Mouse (Mus musculus) intestine, embryonic 16.5 days (tissue): Measurements from ENCODE around the gene Slc22a4. TPM values are rescaled to one million over a fixed set of nuclear protein-coding genes. Genes with fewer than 3 reads are reported as not detected.
"Not testable (repeated sequence)": the region's sequence is repeated elsewhere in the genome, so short reads cannot be mapped to it uniquely, and the experiment has no call there.

Experiments
- ATAC-seq: fragments of 200-750 bp; cut with Nextera tagmentation; 2 replicates; pipeline ENCODE4 v1.8.0; 2017; ENCODE audit warnings: moderate TSS enrichment, moderate library complexity
- H3K27ac ChIP-seq: fragments of 300-500 bp; sonication (generic); 2 replicates; pipeline ENCODE4 v1.5.1; 2014; ENCODE audit warnings: mild to moderate bottlenecking, low read length
- H3K27me3 ChIP-seq: fragments of 300-500 bp; sonication (generic); replicated peaks from 2 replicates; pipeline ENCODE4 v1.6.1; 2014; ENCODE audit warnings: low read length, control low read depth, mixed read lengths; ENCODE audit not compliant: control insufficient read depth, insufficient read depth
- H3K36me3 ChIP-seq: fragments of 300-500 bp; sonication (generic); 2 replicates; pipeline ENCODE4 v1.6.1; 2014; ENCODE audit warnings: low read length, control low read depth; ENCODE audit not compliant: control insufficient read depth, insufficient read depth
- H3K4me1 ChIP-seq: fragments of 300-500 bp; sonication (generic); 2 replicates; pipeline ENCODE4 v1.6.1; 2014; ENCODE audit warnings: low read length, control low read depth, mixed read lengths; ENCODE audit not compliant: control insufficient read depth, insufficient read depth
- H3K4me2 ChIP-seq: fragments of 300-500 bp; sonication (generic); 2 replicates; pipeline ENCODE4 v1.6.1; 2014; ENCODE audit warnings: low read depth, low read length, control low read depth
- H3K4me3 ChIP-seq: fragments of 300-500 bp; sonication (generic); 2 replicates; pipeline ENCODE4 v1.5.1; 2014; ENCODE audit warnings: mild to moderate bottlenecking, low read length
- H3K9ac ChIP-seq: fragments of 300-500 bp; sonication (generic); 2 replicates; pipeline ENCODE4 v1.6.1; 2014; ENCODE audit warnings: low read depth, low read length
- H3K9me3 ChIP-seq: fragments of 300-500 bp; sonication (generic); 2 replicates; pipeline ENCODE4 v1.6.1; 2016; ENCODE audit warnings: low read length, control low read depth; ENCODE audit not compliant: control insufficient read depth
- WGBS: fragments of 180-500 bp; shearing (Covaris S2); extraction: QIAGEN DNeasy Blood & Tissue Kit; methylation state at CpG from one replicate; pipeline ENCODE4 v1.1.7; 2014; 5-methylcytosine and 5-hydroxymethylcytosine counted together
- polyA plus RNA-seq: library from polyadenylated mRNA; unstranded; fragments of >200 nt; fragmentation: Nextera tagmentation; extraction: Ambion mirVana; gene quantifications from 2 replicates; pipeline ENCODE4 v1.2.1, GENCODE M21; 2015

The Slc22a4 gene
- polyA plus RNA-seq, 1 experiment from 2014 or later = 1.4 TPM

DNA sequence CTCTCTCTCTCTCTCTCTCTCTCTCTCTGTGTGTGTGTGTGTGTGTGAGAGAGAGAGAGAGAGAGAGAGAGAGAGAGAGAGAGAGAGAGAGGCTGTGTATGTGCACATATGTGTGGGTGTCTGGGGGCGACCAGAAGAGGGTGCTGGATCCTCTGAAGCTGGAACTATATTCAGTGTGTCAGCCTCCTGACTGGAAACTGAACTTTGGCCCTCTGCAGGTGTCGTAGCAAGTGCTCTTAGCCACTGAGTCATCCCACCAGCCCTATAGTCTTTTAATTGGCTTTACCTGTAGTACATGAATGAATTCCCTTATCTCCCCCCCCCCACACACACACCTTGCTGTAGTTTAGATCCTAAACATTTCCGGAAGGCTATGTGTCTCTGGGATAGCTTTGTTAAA lies 5.0 kb upstream of the Slc22a4 start:
- not testable (repeated sequence) for H3K4me2 ChIP-seq, H3K27me3 ChIP-seq, H3K4me1 ChIP-seq, H3K27ac ChIP-seq, H3K36me3 ChIP-seq, H3K4me3 ChIP-seq, H3K9me3 ChIP-seq, H3K9ac ChIP-seq
- WGBS = 75% methylated on average over 1 of the region's 3 CpGs
- ATAC-seq = peak; percentile 66

DNA sequence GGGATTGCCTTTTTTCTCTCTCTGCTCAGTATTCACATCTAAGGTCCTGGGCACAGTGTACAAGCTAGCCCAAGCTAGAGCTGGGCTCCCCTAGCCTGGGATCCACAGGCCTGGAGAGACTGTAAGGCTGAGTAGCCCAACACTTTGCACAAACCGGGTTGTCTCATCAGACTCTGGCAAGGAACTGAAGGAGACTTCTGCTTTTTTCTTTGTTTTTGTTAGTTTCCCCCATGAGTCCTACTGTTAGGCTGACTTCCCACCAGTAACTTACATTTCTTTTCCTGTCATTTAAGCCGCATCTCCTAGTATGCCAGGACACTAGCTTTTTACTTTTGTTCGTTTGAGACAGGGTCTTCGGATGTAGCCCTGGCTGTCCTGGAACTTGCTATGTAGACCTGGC lies 1.1 kb upstream of the Slc22a4 start:
- Histone ChIP-seq H3K9me3 (no peaks in the 10 kb centered on the region), H3K4me2 (peak overlapping the region; percentile 99; the same call in 1 of the 2 replicates), H3K27me3 (peaks cover 7% of the 10 kb centered on the region; the same call in 1 of the 2 replicates), H3K27ac (no peak overlapping the region), H3K4me1 (0 out of 2 replicates have a peak, but pooled peaks cover 4% of the 10 kb centered on the region), H3K4me3 (peak overlapping the region; percentile 61), H3K36me3 (no peaks in the 10 kb centered on the region), H3K9ac (peak overlapping the region; percentile 77)
- 83% methylated on average over 4 of the region's 4 CpGs for WGBS
- ATAC-seq = no peak

DNA sequence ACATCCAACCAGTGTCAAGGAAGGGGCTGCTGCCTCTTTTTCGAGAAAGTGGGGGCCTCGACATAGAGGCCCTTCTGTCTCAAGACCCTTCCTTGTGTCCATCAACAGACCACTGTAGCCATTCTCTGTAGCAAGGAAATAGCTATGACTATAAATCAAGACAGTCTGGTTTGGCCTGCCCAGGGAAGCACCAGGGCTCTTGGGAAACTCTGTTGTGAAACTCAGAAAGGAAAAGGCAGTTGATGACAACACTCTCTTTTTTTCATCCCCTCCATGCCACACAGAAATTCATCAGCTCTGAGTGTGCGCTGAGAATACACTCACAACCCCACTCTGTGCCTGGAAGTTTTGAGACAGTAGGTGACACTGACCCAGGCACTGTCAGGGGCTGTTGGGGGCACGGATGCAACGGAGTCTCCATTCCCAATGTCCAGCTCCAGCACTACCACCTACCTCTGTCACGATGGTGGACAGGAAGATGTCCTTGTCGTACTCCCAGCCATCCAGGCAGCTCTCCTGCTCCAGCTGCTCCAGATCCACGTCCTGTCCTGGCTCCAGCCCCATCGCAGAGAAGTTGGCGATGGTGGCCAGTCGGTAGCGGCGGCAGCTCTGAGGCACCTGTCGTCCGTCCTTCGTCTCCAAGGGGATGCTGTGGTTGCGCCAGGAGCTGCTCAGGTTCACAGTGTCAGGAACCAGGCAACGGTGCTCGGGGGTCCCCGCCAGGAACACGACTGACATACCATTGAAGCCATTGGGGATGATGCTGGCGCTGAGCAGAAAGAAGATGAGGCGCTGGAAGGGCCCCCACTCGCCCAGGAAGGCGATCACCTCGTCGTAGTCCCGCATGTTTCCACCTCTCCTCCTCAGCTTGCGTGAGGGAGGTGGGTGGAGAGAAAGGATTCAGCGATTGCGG lies 503 bp downstream of the Slc22a4 start:
- peak overlapping the region; percentile 77 for H3K9ac ChIP-seq
- no peak for ATAC-seq
- 0 out of 2 replicates have a peak, but pooled peaks cover 4% of the 10 kb centered on the region for H3K4me1 ChIP-seq
- peak overlapping the region; percentile 61 for H3K4me3 ChIP-seq
- peaks cover 7% of the 10 kb centered on the region; the same call in 1 of the 2 replicates for H3K27me3 ChIP-seq
- no peaks in the 10 kb centered on the region for H3K9me3 ChIP-seq
- 18% methylated on average over 31 of the region's 31 CpGs for WGBS
- peak overlapping the region; percentile 99 for H3K4me2 ChIP-seq
- no peaks in the 10 kb centered on the region for H3K36me3 ChIP-seq
- no peak overlapping the region for H3K27ac ChIP-seq

DNA sequence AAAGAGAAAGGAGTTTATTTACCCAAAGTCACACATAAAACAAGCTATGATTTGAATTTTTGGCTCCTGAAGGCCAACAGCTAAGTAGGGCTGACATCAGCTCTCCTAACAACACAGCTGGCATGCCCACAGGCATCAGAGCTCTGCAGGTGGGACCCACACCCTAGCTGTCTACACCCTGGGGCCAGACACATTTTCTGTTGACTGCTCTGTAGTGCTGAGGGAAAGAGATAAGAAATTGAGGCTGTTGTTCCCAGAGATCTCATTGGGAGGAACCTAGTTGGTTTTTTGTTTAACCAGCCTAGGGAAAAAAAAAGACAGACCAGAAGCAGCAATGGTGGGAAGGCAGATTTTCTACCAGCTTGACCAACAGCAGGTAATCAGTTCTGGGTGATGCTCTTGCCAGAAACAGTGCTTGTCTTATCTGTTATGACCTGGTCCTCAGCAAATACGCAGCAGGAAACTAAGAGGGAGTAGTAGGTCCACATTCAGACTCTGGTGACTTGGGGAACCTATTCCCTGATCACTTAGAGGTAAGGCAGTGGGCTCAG lies 1.3 kb downstream of the Slc22a4 start:
- no peaks in the 10 kb centered on the region for H3K36me3 ChIP-seq
- H3K27ac ChIP-seq = no peak overlapping the region
- H3K9ac ChIP-seq = no peak overlapping the region
- WGBS = 86% methylated on average over 1 of the region's 1 CpGs
- peak; percentile 41; the same call in 1 of the 2 replicates for ATAC-seq
- no peak overlapping the region for H3K4me3 ChIP-seq
- H3K4me2 ChIP-seq = no peak overlapping the region
- H3K4me1 ChIP-seq = 0 out of 2 replicates have a peak, but pooled peaks cover 4% of the 10 kb centered on the region
- no peaks in the 10 kb centered on the region for H3K9me3 ChIP-seq
- H3K27me3 ChIP-seq = peaks cover 7% of the 10 kb centered on the region; the same call in 1 of the 2 replicates

DNA sequence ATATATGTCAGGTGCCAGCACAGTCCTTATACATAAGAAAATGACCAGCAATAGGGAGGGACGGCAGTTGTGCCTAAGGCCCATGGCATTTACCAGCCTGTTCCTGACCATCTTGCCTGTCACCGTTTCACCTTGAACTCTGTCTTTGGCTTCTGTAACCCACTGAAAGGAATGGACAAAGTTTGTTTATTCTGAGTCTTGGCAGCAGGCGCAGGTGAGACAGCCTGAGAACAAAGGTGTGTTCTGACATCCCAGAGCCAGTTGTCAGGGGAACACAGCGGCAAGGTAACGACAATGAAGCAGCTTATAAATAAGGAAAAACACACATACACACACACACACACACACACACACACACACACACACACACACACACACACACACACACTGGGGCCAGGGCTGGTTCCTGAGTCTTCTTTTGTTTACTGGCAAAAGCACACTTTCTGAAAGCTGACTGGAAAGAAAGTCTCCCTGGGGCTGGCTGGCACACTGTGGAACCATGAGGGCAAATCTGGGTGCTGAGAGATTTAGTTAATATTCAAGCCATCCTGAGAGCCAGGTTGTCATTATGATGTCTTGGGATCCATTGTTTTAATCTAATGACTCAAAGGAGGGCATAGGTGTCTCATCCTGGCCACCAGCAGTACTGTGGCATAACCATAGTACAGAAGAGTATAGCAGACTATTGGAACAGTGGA lies 6.3 kb downstream of the Slc22a4 start:
- Histone ChIP-seq H3K9ac (no peak overlapping the region), H3K4me1 (no peaks in the 10 kb centered on the region), H3K4me3 (no peak overlapping the region), H3K9me3 (no peaks in the 10 kb centered on the region), H3K27ac (no peak overlapping the region), H3K4me2 (no peak overlapping the region), H3K36me3 (no peaks in the 10 kb centered on the region), H3K27me3 (no peaks in the 10 kb centered on the region)
- ATAC-seq = no peak
- 73% methylated on average over 5 of the region's 5 CpGs for WGBS

DNA sequence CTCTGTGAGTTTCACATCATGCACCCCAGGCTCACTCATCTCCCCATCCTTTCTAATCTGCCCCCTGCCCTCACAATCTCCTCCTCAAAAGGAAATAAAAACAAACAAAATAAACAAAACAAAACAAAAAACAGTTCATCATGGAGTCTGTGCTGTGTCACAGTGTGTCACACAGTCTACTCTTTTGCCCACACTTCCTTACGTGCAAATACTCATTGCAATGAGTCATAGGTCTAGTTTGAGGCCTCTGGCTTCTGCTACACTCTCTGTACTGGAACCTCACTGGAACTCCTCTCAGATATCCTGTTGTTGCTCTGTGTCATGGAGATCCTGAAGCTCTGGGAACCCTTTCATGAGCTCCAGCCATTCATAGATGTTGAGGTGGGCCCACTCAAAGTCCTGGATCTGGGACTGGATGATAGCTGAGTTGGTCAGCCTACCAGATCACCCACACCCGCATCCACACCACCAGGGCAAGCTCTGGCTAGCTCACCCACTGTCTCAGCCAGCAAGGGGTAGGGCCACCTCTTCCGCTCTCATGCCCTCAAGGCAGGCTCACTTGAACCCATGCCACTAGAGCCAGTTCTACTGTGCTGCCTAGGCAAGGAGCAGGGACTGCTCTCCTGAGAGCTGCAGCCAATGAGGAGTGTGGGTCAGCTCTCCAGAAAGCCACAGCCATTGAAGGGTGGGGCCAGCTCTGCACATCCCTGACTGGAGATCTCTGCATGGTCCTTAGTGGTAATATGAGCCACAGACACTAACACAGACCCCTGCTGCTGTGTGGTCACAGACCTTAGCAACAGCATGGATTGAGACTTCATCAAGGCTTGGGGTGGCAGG lies 8.8 kb downstream of the Slc22a4 start:
- Histone ChIP-seq H3K4me2 (no peak overlapping the region), H3K4me1 (no peaks in the 10 kb centered on the region), H3K36me3 (no peaks in the 10 kb centered on the region), H3K27me3 (no peaks in the 10 kb centered on the region), H3K4me3 (no peak overlapping the region), H3K9ac (no peak overlapping the region), H3K9me3 (no peaks in the 10 kb centered on the region), H3K27ac (no peak overlapping the region)
- no peak for ATAC-seq
- WGBS = 77% methylated on average over 3 of the region's 3 CpGs

DNA sequence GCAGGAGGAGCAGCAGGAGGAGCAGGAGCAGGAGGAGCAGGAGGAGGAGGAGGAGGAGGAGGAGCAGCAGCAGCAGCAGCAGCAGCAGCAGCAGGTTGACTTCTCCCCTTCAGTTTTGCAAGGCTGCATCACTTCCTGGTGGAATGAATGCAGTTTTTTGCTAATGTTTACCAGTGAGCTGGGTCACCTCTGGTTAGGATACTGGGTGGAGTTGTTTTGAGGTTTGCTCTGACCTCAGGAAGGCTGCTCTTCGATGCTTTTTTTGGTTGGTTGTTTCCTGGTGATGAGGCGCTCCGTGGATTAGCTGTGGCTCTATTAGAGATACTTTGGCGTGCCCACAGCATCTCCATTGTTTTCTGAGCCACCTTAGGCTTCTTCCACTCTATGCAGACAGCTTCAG lies 10.3 kb downstream of the Slc22a4 start:
- H3K27ac ChIP-seq = no peak overlapping the region
- WGBS = 70% methylated on average over 4 of the region's 4 CpGs
- ATAC-seq = no peak
- no peak overlapping the region for H3K4me2 ChIP-seq
- no peaks in the 10 kb centered on the region for H3K36me3 ChIP-seq
- H3K4me1 ChIP-seq = no peaks in the 10 kb centered on the region
- H3K27me3 ChIP-seq = no peaks in the 10 kb centered on the region
- no peak overlapping the region for H3K4me3 ChIP-seq
- no peaks in the 10 kb centered on the region for H3K9me3 ChIP-seq
- H3K9ac ChIP-seq = no peak overlapping the region

DNA sequence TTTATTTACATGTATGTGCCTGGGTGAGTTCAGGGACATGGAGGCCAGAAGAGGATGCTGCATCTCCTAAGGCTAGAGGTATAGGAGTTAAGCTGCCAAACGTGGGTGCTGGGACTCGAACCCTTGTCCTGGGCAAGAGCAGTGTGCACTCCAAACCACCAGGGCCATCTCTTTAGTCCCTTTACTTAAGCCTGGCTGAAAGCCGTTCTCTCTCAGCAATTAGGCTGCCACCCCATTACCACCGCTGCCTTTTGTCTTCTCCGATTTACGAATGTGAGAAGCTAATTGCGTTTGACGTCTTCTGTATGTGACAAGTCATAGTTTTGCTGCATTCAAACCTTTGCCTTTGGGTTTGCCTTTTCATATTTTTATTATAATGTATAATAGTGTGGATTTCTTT lies 11.8 kb downstream of the Slc22a4 start:
- ATAC-seq = no peak
- Histone ChIP-seq H3K9ac (no peak overlapping the region), H3K36me3 (no peaks in the 10 kb centered on the region), H3K27me3 (no peaks in the 10 kb centered on the region), H3K4me3 (no peak overlapping the region), H3K27ac (no peak overlapping the region), H3K9me3 (no peaks in the 10 kb centered on the region), H3K4me1 (no peaks in the 10 kb centered on the region), H3K4me2 (no peak overlapping the region)
- 74% methylated on average over 8 of the region's 8 CpGs for WGBS
